Mouse (Mus musculus) bone marrow macrophage, adult 2 months (primary cell): ENCODE data around the gene Dnah2. TPM values are rescaled to one million over a fixed set of nuclear protein-coding genes. Genes with fewer than 3 reads are reported as not detected.

Experiments used
- H3K27ac ChIP-seq: 2 replicates; pipeline ENCODE4 v1.5.1; 2012; ENCODE audit warnings: low read depth, low read length; ENCODE audit not compliant: insufficient read depth
- H3K4me1 ChIP-seq: 2 replicates; pipeline ENCODE4 v1.6.1; 2012; ENCODE audit warnings: low read length; ENCODE audit not compliant: control insufficient read depth, insufficient read depth
- H3K4me3 ChIP-seq: 2 replicates; pipeline ENCODE4 v1.5.1; 2012; ENCODE audit warnings: mild to moderate bottlenecking, low read length, moderate library complexity; ENCODE audit not compliant: insufficient read depth
- CTCF ChIP-seq: IDR thresholded peaks from 2 replicates; pipeline ENCODE4 v1.5.1; 2012; ENCODE audit warnings: low read depth, mild to moderate bottlenecking, low read length, moderate library complexity
- POLR2A ChIP-seq: IDR thresholded peaks from 2 replicates; pipeline ENCODE4 v1.6.1; 2012; ENCODE audit warnings: mild to moderate bottlenecking, low read depth, low read length, borderline replicate concordance
- polyA plus RNA-seq: library from polyadenylated mRNA; stranded (reverse); fragments of >200 nt; gene quantifications from 2 replicates; pipeline ENCODE4 v1.2.4, GENCODE M21; 2012; ENCODE audit not compliant: missing spikeins, insufficient read depth, insufficient read length

Gene Dnah2
- polyA plus RNA-seq, 1 experiment = 0.72 TPM

DNA sequence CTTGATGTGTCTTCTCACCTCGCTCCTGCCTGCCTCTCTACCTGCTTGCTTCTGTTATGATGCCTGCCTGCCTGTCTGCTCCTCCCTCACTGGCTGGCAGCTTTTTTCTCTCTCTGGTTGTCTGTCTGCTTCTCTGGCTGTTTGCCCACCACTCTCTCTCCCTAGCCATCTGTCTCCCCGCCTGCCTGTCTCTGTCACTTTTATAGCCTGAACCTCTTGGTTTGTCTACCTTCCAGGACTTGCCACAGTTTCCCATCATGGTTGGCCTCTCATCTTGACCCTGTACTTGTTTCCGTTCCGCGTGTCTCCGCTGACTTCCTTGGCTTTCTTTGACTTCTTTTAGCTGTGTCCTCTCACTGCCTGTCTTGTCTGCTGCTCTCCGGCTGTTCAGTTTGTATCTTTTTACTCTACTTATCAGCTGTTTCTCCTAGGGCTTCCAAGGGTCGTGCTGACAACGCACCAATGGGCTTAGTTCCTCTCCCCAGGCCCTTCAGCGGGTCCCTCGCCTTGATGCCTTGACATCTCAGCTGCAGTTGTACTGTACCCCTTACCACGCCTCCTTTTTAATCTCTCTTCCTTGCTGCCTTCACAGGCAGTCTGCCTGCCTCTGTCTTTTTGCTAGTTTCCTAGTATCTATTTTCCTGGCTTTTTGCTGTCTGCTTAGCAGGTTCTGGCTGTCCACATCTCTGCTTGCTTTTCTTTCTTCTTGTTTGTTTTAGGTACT, 176.7 kb downstream of the Dnah2 start:
- Histone ChIP-seq H3K27ac (no peak overlapping the region), H3K4me1 (peaks cover 2% of the 10 kb centered on the region; the same call in 1 of the 2 replicates), H3K4me3 (no peak overlapping the region)
- no peak for TF ChIP-seq CTCF
- no peak for TF ChIP-seq POLR2A

- H3K4me1 ChIP-seq = peaks cover 2% of the 10 kb centered on the region; the same call in 1 of the 2 replicates
Measured at GRCm38 (mm10) chr11:69371601-69372000, 177.3 kb downstream of the Dnah2 start.

GRCm38 (mm10) chr11:69370817-69371215, 178.1 kb downstream of the Dnah2 start:
- Histone ChIP-seq H3K4me1 (peaks cover 3% of the 10 kb centered on the region), H3K27ac (no peak overlapping the region), H3K4me3 (no peak overlapping the region)
- TF ChIP-seq POLR2A = no peak
- TF ChIP-seq CTCF = no peak

More at GRCm38 (mm10) chr11:69371601-69372000, 177.3 kb downstream of the Dnah2 start:
- TF ChIP-seq POLR2A (no peak), CTCF (no peak)
- Histone ChIP-seq H3K4me3 (no peak overlapping the region), H3K27ac (no peak overlapping the region)

Other genes with a start within 250 kb of the Dnah2 start
- gene Cntrob, start 225.3 kb downstream of the Dnah2 start, polyA plus RNA-seq = 15.4 and 16.8 TPM in 2 replicates
- gene Trappc1, start 225.1 kb downstream of the Dnah2 start, polyA plus RNA-seq = 109 and 110 TPM in 2 replicates
- gene Kcnab3, start 222.9 kb downstream of the Dnah2 start, polyA plus RNA-seq = 0.43 and 0.88 TPM in 2 replicates
- 4.6 and 4.8 TPM in 2 replicates for gene Rnf227, start 208.6 kb downstream of the Dnah2 start, polyA plus RNA-seq
- 134 and 137 TPM in 2 replicates for gene Chd3, start 179.7 kb downstream of the Dnah2 start, polyA plus RNA-seq
- gene Naa38, start 153.6 kb downstream of the Dnah2 start, polyA plus RNA-seq = 69.8 and 73.7 TPM in 2 replicates
- 22.5 and 23.2 TPM in 2 replicates for gene Cyb5d1, start 153.5 kb downstream of the Dnah2 start, polyA plus RNA-seq
- not detected in 2 replicates for gene Tmem88, start 150.9 kb downstream of the Dnah2 start, polyA plus RNA-seq
- 8.1 and 9.3 TPM in 2 replicates for gene Kdm6b, start 135.4 kb downstream of the Dnah2 start, polyA plus RNA-seq
- 0.33 TPM in 1 of 2 replicates, not detected in the other for gene Efnb3, start 11.1 kb upstream of the Dnah2 start, polyA plus RNA-seq
- 8.2 and 8.8 TPM in 2 replicates for gene Wrap53, start 31.1 kb upstream of the Dnah2 start, polyA plus RNA-seq
- gene Trp53, start 31.2 kb upstream of the Dnah2 start, polyA plus RNA-seq = 76.1 and 79.7 TPM in 2 replicates
- gene Atp1b2, start 56.8 kb upstream of the Dnah2 start, polyA plus RNA-seq = not detected in 2 replicates
- not detected in 2 replicates for gene Shbg, start 68.8 kb upstream of the Dnah2 start, polyA plus RNA-seq
- gene Sat2, start 72.9 kb upstream of the Dnah2 start, polyA plus RNA-seq = 2.5 and 4.3 TPM in 2 replicates
- gene Fxr2, start 83.9 kb upstream of the Dnah2 start, polyA plus RNA-seq = 54.1 and 64.6 TPM in 2 replicates
- gene Sox15, start 106.2 kb upstream of the Dnah2 start, polyA plus RNA-seq = not detected in 2 replicates
- gene Mpdu1, start 113.5 kb upstream of the Dnah2 start, polyA plus RNA-seq = 64.2 and 68.9 TPM in 2 replicates
- 1,401 and 1,598 TPM in 2 replicates for gene Cd68, start 117.0 kb upstream of the Dnah2 start, polyA plus RNA-seq
- 303 and 319 TPM in 2 replicates for gene Eif4a1, start 123.3 kb upstream of the Dnah2 start, polyA plus RNA-seq
- gene Senp3, start 133.0 kb upstream of the Dnah2 start, polyA plus RNA-seq = 120 and 131 TPM in 2 replicates
- gene Tnfsf13, start 136.7 kb upstream of the Dnah2 start, polyA plus RNA-seq = 20.8 and 23.9 TPM in 2 replicates
- 97.6 and 101 TPM in 2 replicates for gene Tnfsf12, start 146.7 kb upstream of the Dnah2 start, polyA plus RNA-seq
- gene Tnfsfm13, start 147.0 kb upstream of the Dnah2 start, polyA plus RNA-seq = 43.9 and 59.4 TPM in 2 replicates
- 46.5 and 69.7 TPM in 2 replicates for gene Polr2a, start 209.5 kb upstream of the Dnah2 start, polyA plus RNA-seq
- not detected in 2 replicates for gene Slc35g3, start 212.9 kb upstream of the Dnah2 start, polyA plus RNA-seq
- 28.8 and 38.2 TPM in 2 replicates for gene Zbtb4, start 216.8 kb upstream of the Dnah2 start, polyA plus RNA-seq
- gene Chrnb1, start 246.8 kb upstream of the Dnah2 start, polyA plus RNA-seq = 1.0 and 1.8 TPM in 2 replicates